Mouse (Mus musculus) MEL (cell line): ENCODE results near the gene Triobp. TPM values are rescaled to one million over a fixed set of nuclear protein-coding genes. Genes with fewer than 3 reads are reported as not detected.

Source experiments
- DNase-seq: peaks from one replicate; pipeline ENCODE4 v3.0.0; 2011; ENCODE audit warnings: low read depth, low spot score
- H3K27ac ChIP-seq: 2 replicates; pipeline ENCODE4 v1.5.1; 2012; ENCODE audit warnings: low read depth, mild to moderate bottlenecking, control low read depth, low read length, moderate library complexity; ENCODE audit not compliant: control insufficient read depth
- H3K27me3 ChIP-seq, 2 experiments: fragments of 150-350 bp in 1 of 2; sonication (generic) in 1 of 2; 2 replicates each; pipeline ENCODE4 v1.6.1; 2012; ENCODE audit warnings: low read length in 2 of 2, mild to moderate bottlenecking in 2 of 2, improper control_type of control experiment in 1 of 2, moderate library complexity in 1 of 2; ENCODE audit not compliant: insufficient read depth in 2 of 2, control insufficient read depth in 1 of 2
- H3K36me3 ChIP-seq, 2 experiments: 2 replicates each; pipeline ENCODE4 v1.6.1; 2012 to 2014; ENCODE audit warnings: low read length in 2 of 2, improper control_type of control experiment in 1 of 2, inconsistent platforms in 1 of 2, mild to moderate bottlenecking in 1 of 2; ENCODE audit not compliant: insufficient read depth in 2 of 2, control insufficient read depth in 1 of 2
- H3K4me1 ChIP-seq, 2 experiments: fragments of 150-350 bp in 1 of 2; sonication (generic) in 1 of 2; 2 replicates each; pipeline ENCODE4 v1.6.1; 2012; ENCODE audit warnings: low read length in 2 of 2, improper control_type of control experiment in 1 of 2, mild to moderate bottlenecking in 1 of 2; ENCODE audit not compliant: insufficient read depth in 2 of 2, control insufficient read depth in 1 of 2
- H3K4me3 ChIP-seq, 2 experiments: fragments of 150-350 bp in 1 of 2; sonication (generic) in 1 of 2; 2 replicates each; pipeline ENCODE4 v1.5.1; 2012; ENCODE audit warnings: low read depth in 2 of 2, low read length in 2 of 2, mild to moderate bottlenecking in 2 of 2, moderate library complexity in 2 of 2, control low read depth in 1 of 2, improper control_type of control experiment in 1 of 2; ENCODE audit not compliant: control insufficient read depth in 1 of 2, insufficient read depth in 1 of 2
- H3K79me2 ChIP-seq: 2 replicates; pipeline ENCODE4 v1.6.1; 2012; ENCODE audit warnings: mild to moderate bottlenecking, low read length, moderate library complexity; ENCODE audit not compliant: control insufficient read depth, poor library complexity, insufficient read depth
- H3K9ac ChIP-seq: 2 replicates; pipeline ENCODE4 v1.6.1; 2012; ENCODE audit warnings: low read depth, mild to moderate bottlenecking, control low read depth, low read length, moderate library complexity; ENCODE audit not compliant: control insufficient read depth, poor library complexity, severe bottlenecking
- H3K9me3 ChIP-seq: fragments of 150-350 bp; sonication (generic); replicated peaks from 2 replicates; pipeline ENCODE4 v1.6.1; 2012; ENCODE audit warnings: mild to moderate bottlenecking, low read length, improper control_type of control experiment, moderate library complexity; ENCODE audit not compliant: insufficient read depth
- BHLHE40 ChIP-seq: IDR thresholded peaks from 2 replicates; pipeline ENCODE4 v1.6.1; 2012; ENCODE audit warnings: low read depth, mild to moderate bottlenecking, inconsistent platforms, low read length, improper control_type of control experiment, borderline replicate concordance
- CHD2 ChIP-seq: IDR thresholded peaks from 2 replicates; pipeline ENCODE4 v1.6.1; 2011; ENCODE audit warnings: low read length, improper control_type of control experiment
- E2F4 ChIP-seq: IDR thresholded peaks from 2 replicates; pipeline ENCODE4 v1.6.1; 2011; ENCODE audit warnings: low read depth, low read length, improper control_type of control experiment, borderline replicate concordance
- ELF1 ChIP-seq: IDR thresholded peaks from 2 replicates; pipeline ENCODE4 v1.6.1; 2014; ENCODE audit warnings: low read depth, mild to moderate bottlenecking, inconsistent platforms, low read length, improper control_type of control experiment, moderate library complexity
- EP300 ChIP-seq, 2 experiments: IDR thresholded peaks; 2 replicates each; pipeline ENCODE4 v1.6.1; 2011; ENCODE audit warnings: improper control_type of control experiment in 2 of 2, low read length in 2 of 2, low read depth in 1 of 2, mild to moderate bottlenecking in 1 of 2
- ETS1 ChIP-seq: IDR thresholded peaks from 2 replicates; pipeline ENCODE4 v1.6.1; 2012; ENCODE audit warnings: low read depth, mild to moderate bottlenecking, inconsistent platforms, low read length, improper control_type of control experiment, moderate library complexity
- GABPA ChIP-seq: IDR thresholded peaks from 2 replicates; pipeline ENCODE4 v1.6.1; 2012; ENCODE audit warnings: low read depth, mild to moderate bottlenecking, inconsistent platforms, low read length, improper control_type of control experiment, moderate library complexity
- MAX ChIP-seq: IDR thresholded peaks from 2 replicates; pipeline ENCODE4 v1.6.1; 2011; ENCODE audit warnings: low read length, improper control_type of control experiment
- MEF2A ChIP-seq: IDR thresholded peaks from 2 replicates; pipeline ENCODE4 v1.6.1; 2014; ENCODE audit warnings: low read depth, mild to moderate bottlenecking, inconsistent platforms, low read length, improper control_type of control experiment; ENCODE audit not compliant: poor library complexity, insufficient replicate concordance, severe bottlenecking; ENCODE audit errors: extremely low read depth
- MXI1 ChIP-seq: IDR thresholded peaks from 2 replicates; pipeline ENCODE4 v1.6.1; 2011; ENCODE audit warnings: mild to moderate bottlenecking, low read depth, low read length, improper control_type of control experiment
- MYC ChIP-seq: IDR thresholded peaks from 2 replicates; pipeline ENCODE4 v1.6.1; 2011; ENCODE audit warnings: low read depth, mild to moderate bottlenecking, low read length, improper control_type of control experiment, moderate library complexity
- NELFE ChIP-seq: IDR thresholded peaks from 2 replicates; pipeline ENCODE4 v1.6.1; 2011; ENCODE audit warnings: low read depth, low read length, improper control_type of control experiment
- RAD21 ChIP-seq: IDR thresholded peaks from 2 replicates; pipeline ENCODE4 v1.6.1; 2011; ENCODE audit warnings: mild to moderate bottlenecking, low read depth, low read length, improper control_type of control experiment
- SMC3 ChIP-seq: IDR thresholded peaks from 2 replicates; pipeline ENCODE4 v1.6.1; 2011; ENCODE audit warnings: low read depth, low read length, improper control_type of control experiment
- TCF12 ChIP-seq: IDR thresholded peaks from 2 replicates; pipeline ENCODE4 v1.6.1; 2014; ENCODE audit warnings: low read depth, mild to moderate bottlenecking, inconsistent platforms, low read length, improper control_type of control experiment, moderate library complexity
- USF1 ChIP-seq: IDR thresholded peaks from 2 replicates; pipeline ENCODE4 v1.6.1; 2014; ENCODE audit warnings: low read depth, mild to moderate bottlenecking, inconsistent platforms, low read length, improper control_type of control experiment, moderate library complexity
- USF2 ChIP-seq, 2 experiments: IDR thresholded peaks; 2 replicates each; pipeline ENCODE4 v1.6.1; 2011 to 2012; ENCODE audit warnings: improper control_type of control experiment in 2 of 2, low read length in 2 of 2, borderline replicate concordance in 1 of 2, inconsistent platforms in 1 of 2, low read depth in 1 of 2, mild to moderate bottlenecking in 1 of 2; ENCODE audit not compliant: insufficient read depth in 1 of 2
- ZC3H11A ChIP-seq: IDR thresholded peaks from 2 replicates; pipeline ENCODE4 v1.6.1; 2012; ENCODE audit warnings: low read depth, mild to moderate bottlenecking, inconsistent platforms, low read length, improper control_type of control experiment
- ZKSCAN1 ChIP-seq: IDR thresholded peaks from 2 replicates; pipeline ENCODE4 v1.6.1; 2012; ENCODE audit warnings: low read depth, mild to moderate bottlenecking, inconsistent platforms, low read length, improper control_type of control experiment, moderate library complexity
- ZNF384 ChIP-seq: IDR thresholded peaks from 2 replicates; pipeline ENCODE4 v1.6.1; 2012; ENCODE audit warnings: low read depth, mild to moderate bottlenecking, inconsistent platforms, low read length, improper control_type of control experiment
- polyA plus RNA-seq, 2 experiments: library from polyadenylated mRNA; stranded (reverse) in 1 of 2; unstranded in 1 of 2; fragments of >175 nt in 1 of 2; fragments of >200 nt in 1 of 2; gene quantifications; 2 replicates each; pipeline versions ENCODE4 v1.2.1 to v1.2.4; 2012; ENCODE audit warnings: low replicate concordance in 2 of 2, low read depth in 1 of 2; ENCODE audit not compliant: insufficient read length in 2 of 2, insufficient read depth in 1 of 2, missing spikeins in 1 of 2
- total RNA-seq: library from RNA; depleted of rRNA; stranded (reverse); fragments of 300-350 nt; gene quantifications from 2 replicates; pipeline ENCODE4 v1.2.3, GENCODE M21; 2012

The Triobp gene
- total and polyA plus RNA-seq, 3 experiments: 18.4 to 31.3 TPM; not detected in 1

GRCm38 (mm10) chr15:79044837-79045236 lies 97.3 kb downstream of the Triobp start:
- no peak overlapping the region for H3K4me3 ChIP-seq
- no peaks in the 10 kb centered on the region for H3K36me3 ChIP-seq
- no peaks in the 10 kb centered on the region; the same call in 1 of the 2 replicates for H3K79me2 ChIP-seq
- peaks cover 0 to 8% of the 10 kb centered on the region in 2 experiments; a peak in 2 of 4 replicates for H3K4me1 ChIP-seq
- no peaks in the 10 kb centered on the region for H3K27me3 ChIP-seq
- H3K27ac ChIP-seq: no peak overlapping the region
- no peak for TF ChIP-seq MEF2A
- no peak for TF ChIP-seq GABPA
- no peak for TF ChIP-seq ETS1
- no peak for TF ChIP-seq ZC3H11A
- TF ChIP-seq CHD2: no peak
- no peak for TF ChIP-seq EP300 (IDR thresholded peaks at IDR 0.05; ENCODE audit: low read depth in 1 of 2, low read length in 2 of 2)
- TF ChIP-seq USF1: no peak
- no peak for TF ChIP-seq ZKSCAN1
- TF ChIP-seq ELF1: no peak
- no peak for TF ChIP-seq MYC
- H3K9ac ChIP-seq: no peak overlapping the region
- no peak for DNase-seq
- no peaks in the 10 kb centered on the region for H3K9me3 ChIP-seq

GRCm38 (mm10) chr15:79048186-79048585 lies 100.7 kb downstream of the Triobp start:
- H3K4me1 ChIP-seq: no peaks in the 10 kb centered on the region
- H3K79me2 ChIP-seq: no peaks in the 10 kb centered on the region
- H3K27me3 ChIP-seq: no peaks in the 10 kb centered on the region
- H3K27ac ChIP-seq: no peak overlapping the region
- no peak for DNase-seq
- no peak overlapping the region for H3K4me3 ChIP-seq
- no peaks in the 10 kb centered on the region; a peak in 1 of 4 replicates for H3K36me3 ChIP-seq
- no peaks in the 10 kb centered on the region for H3K9me3 ChIP-seq
- H3K9ac ChIP-seq: no peak overlapping the region
- TF ChIP-seq E2F4 (no peak), ZKSCAN1 (no peak), USF2 (IDR thresholded peaks at IDR 0.05; ENCODE audit: borderline replicate concordance in 1 of 2, insufficient read depth in 1 of 2, low read depth in 1 of 2, low read length in 2 of 2) (no peak), RAD21 (no peak), TCF12 (no peak), USF1 (no peak), NELFE (no peak), BHLHE40 (no peak), MAX (no peak), MXI1 (no peak), ZNF384 (no peak), ELF1 (no peak), SMC3 (no peak), MEF2A (no peak), GABPA (no peak)
